ENCODE assay signal across 22 mouse cellular contexts in the genomic region with DNA sequence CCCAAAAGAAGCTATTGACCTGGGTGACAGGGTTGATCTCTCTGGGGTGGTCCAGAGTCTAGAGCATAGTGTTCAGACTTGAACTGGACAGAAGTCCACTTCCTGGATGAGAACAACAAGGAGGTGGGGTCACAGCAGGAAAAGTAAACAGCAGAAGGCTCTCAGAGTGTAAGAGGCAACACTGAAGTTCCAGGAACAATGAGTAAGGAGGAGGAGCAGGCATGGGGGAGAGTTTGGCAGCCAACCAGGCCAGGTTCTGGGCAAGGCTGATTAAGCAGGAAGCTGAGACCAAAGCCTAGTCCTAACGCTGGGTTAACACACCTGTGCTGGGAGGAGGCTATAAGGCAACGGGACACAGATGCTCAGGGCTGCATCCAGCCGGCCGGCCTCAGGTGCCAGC. TPM values are rescaled to one million over a fixed set of nuclear protein-coding genes. Genes with fewer than 3 reads are reported as not detected.
DNase-seq lines count a peak whose midpoint lies in the region; ATAC-seq lines count a peak whose summit lies in the region.
"Had no signal": no experiment of that assay in that cellular context is flagged by ENCODE, and none has a peak within 500 bp of the region (broad histone marks: within the 10 kb centered on the region; RNA-seq: fewer than 3 reads in every experiment).

No protein-coding gene starts in this region.

- no peak overlapping the region for H3K4me3 ChIP-seq in liver, embryonic 15.5 days (replicated peaks)
- no peak overlapping the region for H3K4me3 ChIP-seq in stomach, embryonic 16.5 days (replicated peaks; ENCODE audit: low read length)
- H3K4me3 ChIP-seq: embryonic facial prominence, embryonic 10.5 days; forebrain, embryonic 12.5 days; hindbrain, embryonic 10.5 days; layer of hippocampus, adult 2 months; midbrain, embryonic 10.5 days had no signal

- H3K36me3 ChIP-seq in liver, embryonic 15.5 days (replicated peaks): no peaks in the 10 kb centered on the region
- H3K36me3 ChIP-seq in stomach, embryonic 16.5 days (ENCODE audit: control insufficient read depth, insufficient read depth, low read length): no peaks in the 10 kb centered on the region
- H3K36me3 ChIP-seq: embryonic facial prominence, embryonic 10.5 days; forebrain, embryonic 12.5 days; hindbrain, embryonic 10.5 days; midbrain, embryonic 10.5 days had no signal

- no peaks in the 10 kb centered on the region for H3K9me3 ChIP-seq in liver, embryonic 15.5 days (replicated peaks)
- H3K9me3 ChIP-seq in stomach, embryonic 16.5 days (replicated peaks; ENCODE audit: control insufficient read depth, low read length): no peaks in the 10 kb centered on the region
- H3K9me3 ChIP-seq: embryonic facial prominence, embryonic 10.5 days; forebrain, embryonic 12.5 days; hindbrain, embryonic 10.5 days; midbrain, embryonic 10.5 days had no signal

- no peak overlapping the region for H3K4me2 ChIP-seq in liver, embryonic 15.5 days
- H3K4me2 ChIP-seq in stomach, embryonic 16.5 days (ENCODE audit: low read depth, low read length): no peak overlapping the region
- H3K4me2 ChIP-seq: forebrain, embryonic 12.5 days had no signal

- 56% methylated on average over 4 of the region's 4 CpGs for WGBS in liver, embryonic 15.5 days (ENCODE audit: insufficient replicate concordance)
- 48% methylated on average over 4 of the region's 4 CpGs for WGBS in stomach, embryonic 16.5 days

- no peak overlapping the region for H3K27ac ChIP-seq in liver, embryonic 15.5 days (replicated peaks)
- H3K27ac ChIP-seq in stomach, embryonic 16.5 days (ENCODE audit: low read length): no peak overlapping the region
- H3K27ac ChIP-seq: embryonic facial prominence, embryonic 10.5 days; forebrain, embryonic 12.5 days; hindbrain, embryonic 10.5 days; hindbrain, postnatal 0 days; layer of hippocampus, adult 2 months; macrophage; midbrain, embryonic 10.5 days had no signal

- no peak for DNase-seq in liver
- DNase-seq in lung, adult 18-20 months: peak; percentile 84 to 87
- peak; percentile 49 for DNase-seq in lung, postnatal 14 days
- no peak for DNase-seq in cerebellum, adult 11 months
- DNase-seq: adrenal gland, postnatal 36 days; B cell, adult 2 months; cerebellum, adult 8-10 months; gastrocnemius, postnatal 36 days; kidney, adult 18-20 months; kidney, postnatal 14 days; layer of hippocampus, postnatal 36 days; thymus, adult 2 months had no signal

- peaks cover 4% of the 10 kb centered on the region for H3K27me3 ChIP-seq in liver, embryonic 15.5 days
- no peaks in the 10 kb centered on the region for H3K27me3 ChIP-seq in stomach, embryonic 16.5 days (ENCODE audit: control insufficient read depth, insufficient read depth, low read length)
- H3K27me3 ChIP-seq: forebrain, embryonic 12.5 days had no signal

- peaks cover 3% of the 10 kb centered on the region; the same call in 1 of the 2 replicates for H3K4me1 ChIP-seq in liver, embryonic 15.5 days (replicated peaks)
- no peaks in the 10 kb centered on the region for H3K4me1 ChIP-seq in stomach, embryonic 16.5 days (ENCODE audit: control insufficient read depth, insufficient read depth, low read length)
- H3K4me1 ChIP-seq: embryonic facial prominence, embryonic 10.5 days; forebrain, embryonic 12.5 days; hindbrain, embryonic 10.5 days; midbrain, embryonic 10.5 days had no signal

- H3K9ac ChIP-seq in liver, embryonic 15.5 days: no peak overlapping the region
- H3K9ac ChIP-seq in stomach, embryonic 16.5 days (ENCODE audit: low read length): no peak overlapping the region
- H3K9ac ChIP-seq: forebrain, embryonic 12.5 days had no signal

- 0 out of 2 replicates have a peak, but pooled peaks have one; percentile 28 for ATAC-seq in liver, embryonic 15.5 days (ENCODE audit: insufficient read depth)
- peak; percentile 50; the same call in 1 of the 2 replicates for ATAC-seq in stomach, embryonic 16.5 days (ENCODE audit: insufficient read depth, low FRiP score)
- ATAC-seq in CD4-positive, CD25-positive, alpha-beta regulatory T cell, adult 4 months: no peak
- ATAC-seq: hindbrain, postnatal 0 days had no signal

RNA-seq across cellular contexts. Expression of a gene that starts 19.9 kb away (rescaled TPM):
- polyA plus RNA-seq in liver, embryonic 15.5 days (2015; fragmentation: Nextera tagmentation; extraction: Ambion mirVana): 22.2 and 24.1 TPM in 2 replicates
- polyA plus RNA-seq in stomach, embryonic 16.5 days (2015; fragmentation: Nextera tagmentation; extraction: Ambion mirVana): 37.9 and 40.4 TPM in 2 replicates
- 10 to 100 TPM; 23.7 to 32.8 TPM for polyA plus RNA-seq in CD4-positive, CD25-positive, alpha-beta regulatory T cell, adult 4 months (2017; shearing (Covaris generic))

Comparison
In these comparisons a context has a peak if more than half of its experiments do, and no peak if none do; other contexts are left out.
1. DNase-seq: peak in lung, adult 18-20 months (2 of 2) and lung, postnatal 14 days (single experiment); none in liver (single experiment) and cerebellum, adult 11 months (single experiment).